Mouse (Mus musculus) embryonic facial prominence, embryonic 11.5 days (tissue): Measurements from ENCODE around the gene Ksr1. TPM values are rescaled to one million over a fixed set of nuclear protein-coding genes. Genes with fewer than 3 reads are reported as not detected.
"Not testable (repeated sequence)": the region's sequence is repeated elsewhere in the genome, so short reads cannot be mapped to it uniquely, and the experiment has no call there.

Experiments
- ATAC-seq: fragments of 200-750 bp; cut with Nextera tagmentation; replicated peaks from 2 replicates; pipeline ENCODE4 v1.8.0; 2017; ENCODE audit warnings: low read depth; ENCODE audit not compliant: insufficient number of reproducible peaks, low FRiP score, low TSS enrichment
- DNase-seq: peaks from one replicate; pipeline ENCODE4 v3.0.0-alpha.2; 2015; ENCODE audit warnings: low spot score
- H3K27ac ChIP-seq: fragments of 300-500 bp; sonication (generic); replicated peaks from 2 replicates; pipeline ENCODE4 v1.5.1; 2014; ENCODE audit warnings: mild to moderate bottlenecking, low read depth, low read length, control low read depth
- H3K27me3 ChIP-seq: fragments of 300-500 bp; sonication (generic); 2 replicates; pipeline ENCODE4 v1.6.1; 2014; ENCODE audit warnings: mild to moderate bottlenecking, low read length, moderate library complexity, mixed read lengths; ENCODE audit not compliant: control insufficient read depth, insufficient read depth
- H3K36me3 ChIP-seq: fragments of 300-500 bp; sonication (generic); replicated peaks from 2 replicates; pipeline ENCODE4 v1.6.1; 2014; ENCODE audit warnings: low read depth, mild to moderate bottlenecking, low read length, moderate library complexity, mixed read lengths; ENCODE audit not compliant: control insufficient read depth, insufficient read depth
- H3K4me1 ChIP-seq: fragments of 300-500 bp; sonication (generic); 2 replicates; pipeline ENCODE4 v1.6.1; 2014; ENCODE audit warnings: low read length, mixed read lengths; ENCODE audit not compliant: control insufficient read depth, insufficient read depth
- H3K4me2 ChIP-seq: fragments of 300-500 bp; sonication (generic); 2 replicates; pipeline ENCODE4 v1.6.1; 2014; ENCODE audit warnings: low read depth, mild to moderate bottlenecking, control low read depth, low read length, moderate library complexity
- H3K4me3 ChIP-seq: fragments of 300-500 bp; sonication (generic); 2 replicates; pipeline ENCODE4 v1.5.1; 2014; ENCODE audit warnings: low read depth, low read length, control low read depth
- H3K9ac ChIP-seq: fragments of 300-500 bp; sonication (generic); replicated peaks from 2 replicates; pipeline ENCODE4 v1.6.1; 2014; ENCODE audit warnings: mild to moderate bottlenecking, control low read depth, low read length
- H3K9me3 ChIP-seq: fragments of 300-500 bp; sonication (generic); replicated peaks from 2 replicates; pipeline ENCODE4 v1.6.1; 2016; ENCODE audit warnings: mild to moderate bottlenecking, low read length, inconsistent platforms, mixed read lengths; ENCODE audit not compliant: control insufficient read depth
- WGBS: fragments of 180-500 bp; shearing (Covaris S2); extraction: QIAGEN DNeasy Blood & Tissue Kit; methylation state at CpG from one replicate; pipeline ENCODE4 v1.1.7; 2014; 5-methylcytosine and 5-hydroxymethylcytosine counted together
- polyA plus RNA-seq: library from polyadenylated mRNA; unstranded; fragments of >200 nt; fragmentation: Nextera tagmentation; extraction: Ambion mirVana; gene quantifications from 2 replicates; pipeline ENCODE4 v1.2.1, GENCODE M21; 2014

The Ksr1 gene
- polyA plus RNA-seq, 1 experiment from 2014 or later: 2.9 TPM

DNA sequence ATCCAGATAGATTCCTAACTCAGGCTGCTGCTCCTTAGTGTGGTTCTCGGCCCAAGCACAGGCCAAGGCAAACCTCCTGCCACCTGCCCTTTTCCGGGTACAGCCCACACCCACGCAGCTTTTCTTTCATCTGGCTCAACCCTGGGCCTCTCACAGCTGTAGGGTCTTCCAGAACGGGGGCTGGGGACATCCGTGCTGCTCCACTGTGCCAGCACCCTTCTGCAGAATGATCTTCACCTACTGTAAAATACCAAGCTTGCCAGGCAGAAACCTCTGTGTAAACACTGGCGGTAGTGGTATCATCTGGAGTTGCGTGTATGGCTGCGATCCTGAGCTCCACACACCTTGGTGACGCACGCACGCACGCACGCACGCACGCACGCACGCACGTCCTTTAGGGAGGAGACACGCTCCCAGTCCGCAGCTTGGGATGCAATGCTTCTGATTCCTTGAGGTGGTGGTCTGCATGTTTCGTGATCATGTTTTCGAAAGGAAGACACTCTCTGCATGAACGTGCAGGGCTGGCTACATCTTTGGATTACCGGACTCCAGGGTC, 130.5 kb downstream of the Ksr1 start:
- Histone ChIP-seq H3K4me3 (no peak overlapping the region), H3K27ac (no peak overlapping the region), H3K36me3 (no peaks in the 10 kb centered on the region), H3K4me1 (peaks cover 4% of the 10 kb centered on the region; the same call in 1 of the 2 replicates), H3K9me3 (no peaks in the 10 kb centered on the region), H3K27me3 (no peaks in the 10 kb centered on the region), H3K9ac (no peak overlapping the region), H3K4me2 (no peak overlapping the region)
- ATAC-seq (no peak), DNase-seq (no peak)
- 89% methylated on average over 24 of the region's 24 CpGs for WGBS

DNA sequence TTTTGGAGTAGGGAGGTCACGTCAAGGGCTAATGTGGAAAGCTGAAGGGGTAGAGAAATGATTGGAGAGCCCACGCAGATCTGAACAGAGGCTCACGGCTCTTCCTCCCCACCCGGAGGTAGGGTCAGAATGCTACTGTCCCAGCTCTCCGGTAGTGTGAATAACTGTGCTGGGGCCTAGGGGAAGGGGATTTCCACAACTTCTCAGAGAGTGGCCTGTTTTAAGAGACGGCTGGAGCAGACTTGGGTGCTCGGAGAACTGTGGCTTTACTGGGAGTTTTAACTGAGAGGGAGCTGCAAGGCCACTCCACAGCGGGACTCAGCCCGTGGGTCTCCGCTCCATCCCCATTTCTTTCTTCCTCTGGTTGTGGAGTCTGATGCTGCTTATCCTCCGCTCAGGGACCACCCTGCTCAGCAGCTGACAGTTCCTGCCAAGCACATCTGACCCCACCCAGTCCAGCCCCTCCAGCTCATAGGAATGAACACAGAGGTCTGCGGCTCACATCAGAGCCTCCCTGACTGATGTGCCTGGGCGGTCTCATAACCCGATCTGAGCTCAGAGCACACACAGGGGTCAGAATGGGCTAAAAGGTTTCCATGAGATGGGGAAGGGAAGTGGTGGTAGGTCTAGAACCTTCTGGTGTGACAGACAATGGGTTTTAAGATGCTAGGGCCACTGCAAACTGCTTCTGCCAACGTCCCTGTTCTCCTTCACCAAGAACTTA, 131.4 kb downstream of the Ksr1 start:
- H3K4me2 ChIP-seq: no peak overlapping the region
- no peak overlapping the region for H3K9ac ChIP-seq
- H3K27ac ChIP-seq: no peak overlapping the region
- H3K36me3 ChIP-seq: no peaks in the 10 kb centered on the region
- 61% methylated on average over 15 of the region's 15 CpGs for WGBS
- H3K9me3 ChIP-seq: no peaks in the 10 kb centered on the region
- H3K4me1 ChIP-seq: peaks cover 4% of the 10 kb centered on the region; the same call in 1 of the 2 replicates
- DNase-seq (no peak), ATAC-seq (no peak)
- no peaks in the 10 kb centered on the region for H3K27me3 ChIP-seq
- H3K4me3 ChIP-seq: no peak overlapping the region

DNA sequence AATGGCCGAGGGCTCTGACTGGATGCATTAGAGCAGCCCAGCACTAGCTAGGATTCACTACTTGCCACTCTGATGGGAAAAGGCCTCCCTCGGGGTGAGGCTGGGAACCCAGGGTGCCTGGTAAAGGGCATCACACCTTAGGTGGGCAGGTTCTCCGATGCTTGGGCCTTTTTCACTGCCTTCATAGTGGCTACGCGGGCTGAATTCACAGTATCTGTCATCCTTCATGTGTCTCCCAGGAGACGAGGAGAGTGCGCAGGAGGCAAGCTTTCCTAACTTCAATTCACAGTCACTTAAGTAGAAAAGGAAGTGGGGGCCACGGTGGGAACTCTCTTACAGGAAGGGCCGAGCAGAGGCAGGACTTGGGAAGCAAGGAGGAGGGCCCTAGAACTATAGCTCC, 132.4 kb downstream of the Ksr1 start:
- ATAC-seq (no peak), DNase-seq (no peak)
- WGBS: 63% methylated on average over 9 of the region's 9 CpGs
- H3K36me3 ChIP-seq: no peaks in the 10 kb centered on the region
- no peaks in the 10 kb centered on the region for H3K9me3 ChIP-seq
- H3K27me3 ChIP-seq: no peaks in the 10 kb centered on the region
- H3K4me3 ChIP-seq: no peak overlapping the region
- H3K4me1 ChIP-seq: peaks cover 4% of the 10 kb centered on the region; the same call in 1 of the 2 replicates
- no peak overlapping the region for H3K9ac ChIP-seq
- no peak overlapping the region for H3K4me2 ChIP-seq
- no peak overlapping the region for H3K27ac ChIP-seq

DNA sequence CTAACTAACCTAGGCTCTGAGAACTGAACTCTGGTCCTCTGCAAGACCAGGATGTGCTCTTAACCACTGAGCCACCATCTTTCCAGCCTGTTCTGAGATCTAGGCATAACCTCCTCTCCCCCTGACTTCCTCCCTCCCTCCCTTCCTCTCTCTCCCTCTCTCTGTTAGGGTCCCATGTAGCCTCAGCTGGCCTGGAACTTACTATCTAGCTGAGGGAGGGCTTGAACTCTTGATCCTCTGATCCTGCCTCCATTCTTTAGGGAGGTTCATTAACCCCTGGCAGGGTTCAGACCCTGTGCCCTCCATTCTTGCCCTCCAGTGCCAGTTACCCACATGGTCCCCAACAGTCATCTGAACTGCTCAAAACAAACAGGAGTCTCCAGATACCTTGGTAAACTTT, 133.2 kb downstream of the Ksr1 start:
- H3K36me3 ChIP-seq: no peaks in the 10 kb centered on the region
- ATAC-seq: no peak
- H3K4me1 ChIP-seq: peaks cover 4% of the 10 kb centered on the region; the same call in 1 of the 2 replicates
- no peak overlapping the region for H3K27ac ChIP-seq
- no peak for DNase-seq
- H3K4me3 ChIP-seq: no peak overlapping the region
- H3K9ac ChIP-seq: no peak overlapping the region
- no peaks in the 10 kb centered on the region for H3K9me3 ChIP-seq
- no peak overlapping the region for H3K4me2 ChIP-seq
- no peaks in the 10 kb centered on the region for H3K27me3 ChIP-seq

DNA sequence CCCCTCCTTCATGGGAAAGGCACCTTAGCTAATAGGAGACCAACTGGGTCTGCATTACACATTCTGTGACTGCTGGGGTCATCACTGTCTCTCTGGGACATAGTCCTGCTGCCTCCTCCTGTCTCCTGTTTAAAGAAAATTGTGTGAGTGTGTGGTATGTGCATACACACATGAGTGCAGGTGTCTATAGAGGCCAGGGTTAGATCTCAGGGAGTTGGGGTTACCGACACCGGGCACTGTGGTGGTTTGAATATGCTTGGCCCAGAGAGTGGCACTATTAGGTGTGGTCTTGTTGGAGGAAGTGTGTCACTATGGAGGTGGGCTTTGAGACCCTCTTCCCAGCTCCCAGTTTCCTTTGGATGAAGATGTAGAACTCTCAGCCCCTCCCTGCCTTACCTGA, 133.7 kb downstream of the Ksr1 start:
- no peak overlapping the region for H3K4me2 ChIP-seq
- WGBS: 95% methylated on average over 2 of the region's 2 CpGs

DNA sequence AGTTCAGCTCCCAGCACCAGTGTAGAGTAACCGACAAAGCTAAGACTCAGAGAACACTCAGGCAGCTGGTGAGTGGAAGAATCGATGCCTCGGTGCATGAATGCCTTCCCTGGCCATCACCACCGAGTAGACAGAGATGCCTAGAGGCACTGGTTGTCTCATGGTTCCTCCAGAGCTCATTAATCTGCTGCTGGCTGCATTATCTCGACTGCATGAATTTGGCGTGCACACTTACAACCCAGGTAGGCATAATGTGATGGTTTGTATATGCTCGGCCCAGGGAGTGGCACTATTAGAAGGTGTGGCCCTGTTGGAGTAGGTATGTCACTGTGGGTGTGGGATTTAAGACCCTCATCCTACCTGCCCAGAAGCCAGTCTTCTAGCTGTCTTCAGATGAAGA, 137.3 kb downstream of the Ksr1 start:
- no peak overlapping the region for H3K9ac ChIP-seq
- H3K27me3 ChIP-seq: no peaks in the 10 kb centered on the region
- H3K36me3 ChIP-seq: no peaks in the 10 kb centered on the region
- ATAC-seq (no peak), DNase-seq (no peak)
- no peaks in the 10 kb centered on the region for H3K4me1 ChIP-seq
- no peak overlapping the region for H3K27ac ChIP-seq
- no peaks in the 10 kb centered on the region for H3K9me3 ChIP-seq
- no peak overlapping the region for H3K4me2 ChIP-seq
- WGBS: 86% methylated on average over 7 of the region's 7 CpGs
- H3K4me3 ChIP-seq: no peak overlapping the region

More for the DNA sequence above, 133.7 kb downstream of the Ksr1 start:
- ATAC-seq (no peak), DNase-seq (no peak)
- peaks cover 4% of the 10 kb centered on the region; the same call in 1 of the 2 replicates for H3K4me1 ChIP-seq
- no peak overlapping the region for H3K27ac ChIP-seq
- no peaks in the 10 kb centered on the region for H3K36me3 ChIP-seq
- H3K9me3 ChIP-seq: no peaks in the 10 kb centered on the region
- H3K27me3 ChIP-seq: no peaks in the 10 kb centered on the region
- H3K9ac ChIP-seq: no peak overlapping the region
- H3K4me3 ChIP-seq: no peak overlapping the region

DNA sequence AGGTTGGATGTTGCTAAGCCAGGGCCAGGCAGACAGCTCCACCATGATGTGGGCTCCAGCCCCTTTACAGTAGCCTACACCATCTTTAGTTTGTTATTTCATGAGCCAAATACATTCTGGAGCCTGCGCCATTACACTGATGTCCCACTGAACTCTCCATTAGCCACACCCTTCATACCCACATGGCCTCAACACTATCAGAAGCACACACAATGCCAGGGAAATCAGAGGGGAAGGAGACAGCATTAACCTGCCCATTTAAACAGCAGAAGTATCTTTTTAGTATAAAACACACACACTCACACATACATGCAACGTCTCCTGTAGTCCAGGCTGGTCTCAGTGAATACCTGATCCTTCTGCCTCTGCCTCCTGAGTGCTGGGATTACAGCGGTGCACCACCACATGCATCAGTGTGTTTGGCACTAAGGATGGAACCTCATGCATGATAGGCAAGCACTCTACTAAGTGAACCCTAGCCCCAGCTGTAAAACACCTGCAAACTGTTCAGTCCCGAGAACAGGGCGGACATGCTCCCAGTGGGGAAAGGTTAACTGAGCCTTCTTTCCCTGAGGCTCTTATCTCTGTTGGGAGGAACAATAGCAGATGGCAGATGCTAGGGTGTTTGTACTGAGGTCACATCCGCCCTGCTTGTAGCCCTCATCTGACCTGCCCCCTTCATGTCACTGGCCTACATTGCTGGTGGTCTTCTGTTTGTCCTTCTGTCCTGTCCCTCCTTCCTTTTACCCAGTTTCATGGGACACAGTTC, 138.0 kb downstream of the Ksr1 start:
- Histone ChIP-seq H3K27ac (no peak overlapping the region), H3K9ac (no peak overlapping the region), H3K4me1 (no peaks in the 10 kb centered on the region), H3K4me3 (no peak overlapping the region), H3K27me3 (no peaks in the 10 kb centered on the region), H3K9me3 (no peaks in the 10 kb centered on the region), H3K36me3 (no peaks in the 10 kb centered on the region), H3K4me2 (no peak overlapping the region)
- ATAC-seq: no peak
- DNase-seq: no peak
- WGBS: 77% methylated on average over 6 of the region's 6 CpGs

DNA sequence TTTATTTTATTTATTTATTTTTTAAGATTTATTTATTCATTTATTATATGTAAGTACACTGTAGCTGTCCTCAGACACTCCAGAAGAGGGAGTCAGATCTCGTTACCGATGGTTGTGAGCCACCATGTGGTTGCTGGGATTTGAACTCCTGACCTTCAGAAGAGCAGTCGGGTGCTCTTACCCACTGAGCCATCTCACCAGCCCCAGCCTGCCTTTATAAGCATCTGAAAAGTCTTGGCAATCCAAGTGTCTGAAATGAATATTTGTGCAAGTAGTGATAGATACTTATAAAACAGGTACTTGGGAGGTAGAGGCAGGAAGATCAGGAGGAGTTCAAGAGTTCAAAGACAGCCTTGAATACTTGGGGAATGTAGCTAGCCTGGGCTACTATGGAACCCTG, 138.9 kb downstream of the Ksr1 start:
- DNase-seq, H3K27ac ChIP-seq, H3K27me3 ChIP-seq, H3K9ac ChIP-seq, H3K4me3 ChIP-seq, H3K4me1 ChIP-seq, H3K36me3 ChIP-seq, ATAC-seq, H3K4me2 ChIP-seq, H3K9me3 ChIP-seq: not testable (repeated sequence)
- 92% methylated on average over 3 of the region's 3 CpGs for WGBS
